Mouse (Mus musculus) bone marrow, adult 2 months (tissue): ENCODE data around the gene Atr.

Experiments used
- CTCF ChIP-seq: fragments of 200-500 bp; IDR thresholded peaks from 2 replicates; pipeline ENCODE4 v1.5.1; 2011; ENCODE audit warnings: low read length, control low read depth; ENCODE audit not compliant: control insufficient read depth, insufficient read depth
- POLR2A ChIP-seq: fragments of 200-500 bp; IDR thresholded peaks from 2 replicates; pipeline ENCODE4 v1.6.1; 2011; ENCODE audit warnings: low read depth, mild to moderate bottlenecking, control low read depth, low read length, borderline replicate concordance; ENCODE audit not compliant: control insufficient read depth

- TF ChIP-seq CTCF = no peak
- no peak for TF ChIP-seq POLR2A
Observed at GRCm38 (mm10) chr9:95851671-95852070, 5.7 kb upstream of the Atr start.
